Comparison of ENCODE assay signal across 23 mouse cellular contexts in the genomic region with DNA sequence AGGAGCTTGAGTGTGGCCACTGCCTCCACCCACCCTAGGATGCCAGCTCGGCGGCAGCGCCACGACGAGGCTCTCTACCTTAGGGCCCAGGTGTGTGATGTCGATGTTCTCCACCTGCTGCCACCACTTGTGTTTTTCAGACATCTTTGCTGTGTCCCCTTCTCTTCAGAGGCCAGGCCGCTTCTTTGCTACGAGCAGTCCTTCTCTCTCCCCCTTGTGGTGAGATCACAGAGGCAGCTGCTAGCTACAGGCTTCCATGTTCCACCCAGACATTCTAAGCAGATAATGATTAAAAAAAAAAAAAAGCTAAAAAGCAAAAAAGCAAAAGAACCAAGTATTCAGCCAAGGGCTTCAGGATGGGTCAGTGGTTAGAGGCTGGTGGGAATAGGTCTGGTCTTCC. TPM values are rescaled to one million over a fixed set of nuclear protein-coding genes. Genes with fewer than 3 reads are reported as not detected.
DNase-seq lines count a peak whose midpoint lies in the region; ATAC-seq and TF ChIP-seq lines count a peak whose summit lies in the region.
"Had no signal": no experiment of that assay in that cellular context is flagged by ENCODE, and none has a peak within 500 bp of the region (broad histone marks: within the 10 kb centered on the region; RNA-seq: fewer than 3 reads in every experiment).

A gene (minus strand): TSS at position 190 of the 400 bp plus-strand sequence.

- no peak within 1 kb of the TSS for H3K9ac ChIP-seq in kidney, embryonic 15.5 days
- H3K9ac ChIP-seq: liver, embryonic 14.5 days; midbrain, embryonic 13.5 days had no signal

- WGBS in kidney, embryonic 15.5 days, result 67% methylated on average over 8 of the region's 8 CpGs
- WGBS in limb, embryonic 10.5 days, result 65% methylated on average over 8 of the region's 8 CpGs

- H3K4me2 ChIP-seq in kidney, embryonic 15.5 days, result no peak within 1 kb of the TSS
- H3K4me2 ChIP-seq: midbrain, embryonic 13.5 days had no signal

- no peak within 1 kb of the TSS for H3K27ac ChIP-seq in kidney, embryonic 15.5 days
- peak within 1 kb of the TSS; percentile 15 for H3K27ac ChIP-seq in testis, adult 2 months (ENCODE audit: control insufficient read depth, insufficient read depth, low read depth, low read length)
- H3K27ac ChIP-seq in limb, embryonic 10.5 days, result no peak within 1 kb of the TSS
- H3K27ac ChIP-seq: liver, embryonic 14.5 days; midbrain, embryonic 13.5 days had no signal

- peaks cover 17% of the 10 kb centered on the region for H3K4me1 ChIP-seq in kidney, embryonic 15.5 days
- no peaks in the 10 kb centered on the region; the same call in 1 of the 2 replicates for H3K4me1 ChIP-seq in testis, adult 2 months (ENCODE audit: control insufficient read depth, insufficient read depth, low read length)
- peaks cover 22% of the 10 kb centered on the region for H3K4me1 ChIP-seq in limb, embryonic 10.5 days
- H3K4me1 ChIP-seq: midbrain, embryonic 13.5 days had no signal

- no peaks in the 10 kb centered on the region for H3K27me3 ChIP-seq in kidney, embryonic 15.5 days
- H3K27me3 ChIP-seq in testis, adult 2 months (ENCODE audit: control insufficient read depth, insufficient read depth, low read length), result no peaks in the 10 kb centered on the region
- no peaks in the 10 kb centered on the region for H3K27me3 ChIP-seq in limb, embryonic 10.5 days (ENCODE audit: low read depth, poor library complexity, severe bottlenecking)
- H3K27me3 ChIP-seq: midbrain, embryonic 13.5 days had no signal

- peak; percentile 4; the same call in 1 of the 2 replicates for TF ChIP-seq CTCF in testis, adult 2 months (IDR thresholded peaks at IDR 0.05; ENCODE audit: control insufficient read depth, insufficient read depth, insufficient replicate concordance, low read depth, low read length)
- peak; percentile 44; the same call in 1 of the 2 replicates for TF ChIP-seq CTCF in brain, embryonic 14.5 days (IDR thresholded peaks at IDR 0.05; ENCODE audit: borderline replicate concordance, extremely low read depth, insufficient read depth, insufficient read length)

- ATAC-seq in kidney, embryonic 15.5 days (replicated peaks; ENCODE audit: low FRiP score), result no peak
- ATAC-seq: CD4-positive, CD25-positive, alpha-beta regulatory T cell, adult 4 months; inflammation-experienced regulatory T-cells, adult 6 months; midbrain, embryonic 13.5 days had no signal

- no peak within 1 kb of the TSS for H3K4me3 ChIP-seq in kidney, embryonic 15.5 days (replicated peaks)
- peak within 1 kb of the TSS; percentile 86 for H3K4me3 ChIP-seq in testis, adult 2 months (ENCODE audit: control insufficient read depth, low read depth, low read length)
- no peak within 1 kb of the TSS for H3K4me3 ChIP-seq in limb, embryonic 10.5 days
- H3K4me3 ChIP-seq: erythroblast, embryonic 14.5 days; midbrain, embryonic 13.5 days had no signal

- DNase-seq in kidney, postnatal 4 days, result peak; percentile 36 to 53
- no peak for DNase-seq in testis, postnatal 10 days (ENCODE audit: low spot score)
- peak; percentile 16 for DNase-seq in brain, embryonic 14.5 days (ENCODE audit: low read depth)
- no peak for DNase-seq in limb, embryonic 10.5 days (ENCODE audit: low spot score)
- no peak for DNase-seq in right cerebral cortex, adult 18-20 months
- DNase-seq: adrenal gland, postnatal 14 days; cerebellum, adult 9-11 months; embryo, embryonic 11 days; gastrocnemius, postnatal 14 days; heart, postnatal 36 days; kidney, postnatal 10 days; lung, postnatal 4 days; right cerebral cortex, postnatal 4 days; thymus, postnatal 25 days had no signal

- peak; percentile 69; the same call in 1 of the 2 replicates for TF ChIP-seq POLR2A in testis, adult 2 months (IDR thresholded peaks at IDR 0.05; ENCODE audit: control insufficient read depth, low read depth, low read length)
- TF ChIP-seq POLR2A in brain, embryonic 14.5 days (IDR thresholded peaks at IDR 0.05; ENCODE audit: borderline replicate concordance, extremely low read depth, insufficient read depth, insufficient read length, poor library complexity, severe bottlenecking), result no peak

- no peaks in the 10 kb centered on the region for H3K9me3 ChIP-seq in kidney, embryonic 15.5 days (replicated peaks)
- H3K9me3 ChIP-seq in limb, embryonic 10.5 days (replicated peaks), result no peaks in the 10 kb centered on the region
- H3K9me3 ChIP-seq: midbrain, embryonic 13.5 days had no signal

- H3K36me3 ChIP-seq in kidney, embryonic 15.5 days, result no peaks in the 10 kb centered on the region
- H3K36me3 ChIP-seq in testis, adult 2 months (ENCODE audit: control insufficient read depth, insufficient read depth, low read length), result no peaks in the 10 kb centered on the region
- H3K36me3 ChIP-seq in limb, embryonic 10.5 days, result no peaks in the 10 kb centered on the region
- H3K36me3 ChIP-seq: midbrain, embryonic 13.5 days had no signal

RNA-seq across cellular contexts. Expression of the gene that starts here (rescaled TPM):
- 0.30 and 0.55 TPM in 2 replicates for polyA plus RNA-seq in kidney, embryonic 15.5 days (2015; fragmentation: Nextera tagmentation; extraction: Ambion mirVana)
- 126 and 129 TPM in 2 replicates for polyA plus RNA-seq in testis, adult 2 months (2012; rRNA removed)
- not detected in 2 replicates for polyA plus RNA-seq in brain, embryonic 14.5 days (2012; rRNA removed)
- polyA plus RNA-seq in limb, embryonic 10.5 days (2016; fragmentation: Nextera tagmentation; extraction: Ambion mirVana), result not detected in 2 replicates
- polyA plus RNA-seq: CD4-positive, CD25-positive, alpha-beta regulatory T cell, adult 4 months; erythroblast, embryonic 14.5 days; inflammation-experienced regulatory T-cells, adult 6 months; limb, embryonic 11.5 days; liver, embryonic 14.5 days; midbrain, embryonic 13.5 days; neural tube, embryonic 11.5 days had no signal

Comparison
In these comparisons a context has a peak if more than half of its experiments do, and no peak if none do; other contexts are left out.
1. RNA of the gene that starts here (polyA plus RNA-seq): 126 to 129 TPM in testis, adult 2 months; 0.30 to 0.55 TPM in kidney, embryonic 15.5 days, not detected in brain, embryonic 14.5 days and not detected in limb, embryonic 10.5 days; every median in the first group is over 10 times any median in the second.
2. Peak in DNase-seq in brain, embryonic 14.5 days; RNA of the gene not detected or under 1 TPM.
3. DNase-seq: peak in kidney, postnatal 4 days (2 of 2); none in testis, postnatal 10 days (single experiment), limb, embryonic 10.5 days (single experiment) and right cerebral cortex, adult 18-20 months (single experiment).